Mouse (Mus musculus) CH12F3 (cell line): ENCODE data around the gene Cacna1g.

Source experiments
- in situ Hi-C: fragments of 300-500 bp; cut with MboI; formaldehyde crosslinking; loops from 2 replicates; pipeline ENCODE4 v1.14.3; 2020; ENCODE audit warnings: low sequenced_read_pairs

Gene Cacna1g

GRCm38 (mm10) chr11:94369981-94370380 lies 104.0 kb downstream of the Cacna1g start:
- in situ Hi-C loops, result no loop called here

DNA sequence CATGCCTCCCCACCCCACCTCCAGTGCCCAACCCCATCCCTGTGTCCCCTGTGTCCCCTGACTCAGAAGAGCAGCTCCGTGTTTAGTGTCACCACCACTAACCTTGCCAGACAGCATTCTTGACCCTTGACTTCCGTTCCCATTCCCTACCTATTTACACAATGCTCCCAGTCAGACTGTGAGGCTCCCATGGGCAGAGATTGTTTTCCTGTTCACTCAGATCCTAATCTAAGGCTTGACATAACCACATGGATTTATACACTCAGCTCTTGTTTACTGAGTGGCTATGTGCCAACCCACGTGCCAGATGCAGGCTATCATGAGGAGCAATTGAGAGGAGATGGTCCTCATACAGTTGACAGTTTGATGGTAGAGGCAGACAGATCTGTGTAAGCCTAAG lies 108.7 kb downstream of the Cacna1g start:
- in situ Hi-C loops, result no loop called here

DNA sequence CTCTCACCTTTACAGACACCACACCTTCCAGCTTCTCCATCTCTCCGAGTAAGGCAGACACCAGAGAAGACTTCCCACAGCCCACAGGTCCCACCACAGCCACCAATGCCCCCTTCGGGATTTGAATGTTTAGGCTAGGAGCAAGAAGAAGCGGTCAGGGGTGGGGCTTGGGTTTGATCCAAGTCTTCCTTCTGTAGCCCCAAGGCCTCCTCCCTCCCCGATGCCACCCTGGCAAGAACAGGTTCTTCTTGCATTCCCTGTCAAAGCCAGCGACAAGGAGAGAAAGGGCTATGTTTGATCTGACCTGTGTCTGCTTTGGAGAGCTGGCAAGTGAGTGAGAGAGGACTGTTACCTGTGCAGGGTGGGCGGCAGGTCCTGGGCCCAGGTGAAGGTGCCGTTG lies 110.3 kb downstream of the Cacna1g start:
- in situ Hi-C loops, result no loop called here

DNA sequence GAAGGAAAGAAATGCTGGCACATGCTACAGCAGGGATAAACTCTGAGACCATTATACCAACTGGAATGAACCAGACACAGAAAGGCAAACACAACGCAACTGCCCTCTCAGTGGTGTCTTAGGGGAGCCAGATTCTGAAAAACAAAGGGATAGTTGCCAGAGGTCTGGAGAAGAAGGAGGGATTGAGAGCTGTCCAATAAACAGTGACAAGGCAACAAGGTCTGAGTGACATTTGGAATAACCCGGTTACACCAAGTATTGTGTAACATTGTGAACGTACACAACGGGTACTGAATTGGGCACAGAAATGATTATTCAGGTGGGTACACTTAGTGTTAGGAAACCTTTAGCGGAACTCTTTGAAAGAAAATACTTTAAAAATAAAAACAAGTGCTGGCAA lies 111.9 kb downstream of the Cacna1g start:
- in situ Hi-C loops, result no loop called here

DNA sequence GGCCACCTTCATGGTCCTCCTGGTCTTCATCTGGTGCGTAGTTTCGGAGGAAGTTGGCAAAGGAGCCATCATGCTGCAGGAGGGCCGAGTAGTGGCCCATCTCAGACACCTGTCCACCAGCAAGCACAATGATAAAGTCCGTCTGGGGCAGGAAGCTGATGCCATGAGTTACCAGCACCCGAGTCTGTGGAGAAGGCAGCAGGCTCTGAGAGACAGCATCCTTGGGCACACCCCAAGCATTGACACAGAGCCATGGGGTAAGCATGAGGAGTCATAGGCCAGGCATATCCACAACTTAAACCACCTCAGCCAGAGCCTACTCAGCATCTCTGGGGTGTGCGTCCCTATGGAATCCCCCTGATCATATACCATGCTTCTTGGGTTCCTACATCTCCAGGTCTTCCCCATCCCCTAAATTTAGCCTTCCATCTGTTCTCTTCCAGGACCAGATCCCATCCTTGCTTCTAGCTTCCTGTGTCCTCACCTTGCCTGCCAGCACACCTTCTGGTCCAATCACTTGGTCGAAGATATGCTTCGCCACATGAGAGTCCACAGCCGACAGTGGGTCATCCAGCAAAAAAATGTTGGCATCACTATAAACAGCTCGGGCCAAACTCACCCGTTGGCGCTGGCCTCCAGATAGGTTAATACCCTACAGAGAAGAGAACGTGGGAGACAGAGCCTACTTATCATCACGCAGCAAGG lies 112.7 kb downstream of the Cacna1g start:
- in situ Hi-C loops, result no loop called here

GRCm38 (mm10) chr11:94359168-94359567 lies 114.8 kb downstream of the Cacna1g start:
- in situ Hi-C loops, result no loop called here
